Mouse (Mus musculus) gastrocnemius, postnatal 10 days (tissue): ENCODE data around the gene Gm29106. TPM values are rescaled to one million over a fixed set of nuclear protein-coding genes. Genes with fewer than 3 reads are reported as not detected.
"Not testable (repeated sequence)": the region's sequence is repeated elsewhere in the genome, so short reads cannot be mapped to it uniquely, and the experiment has no call there.

Experiments used
- DNase-seq: peaks from one replicate; pipeline ENCODE4 v3.0.0; 2021; ENCODE audit warnings: mixed read lengths
- long read RNA-seq, 2 experiments: library from polyadenylated mRNA; stranded (forward); transcript quantifications; one replicate each; pipeline ENCODE4 v2.0.0; 2021
- total RNA-seq, 2 experiments: library from RNA; stranded (reverse); gene quantifications; 2 replicates each; pipeline ENCODE4 v1.2.3; 2021

The Gm29106 gene
- not detected for total RNA-seq
- long read RNA-seq, experiment 1: 0 reads
- long read RNA-seq, experiment 2: 0 reads

DNA sequence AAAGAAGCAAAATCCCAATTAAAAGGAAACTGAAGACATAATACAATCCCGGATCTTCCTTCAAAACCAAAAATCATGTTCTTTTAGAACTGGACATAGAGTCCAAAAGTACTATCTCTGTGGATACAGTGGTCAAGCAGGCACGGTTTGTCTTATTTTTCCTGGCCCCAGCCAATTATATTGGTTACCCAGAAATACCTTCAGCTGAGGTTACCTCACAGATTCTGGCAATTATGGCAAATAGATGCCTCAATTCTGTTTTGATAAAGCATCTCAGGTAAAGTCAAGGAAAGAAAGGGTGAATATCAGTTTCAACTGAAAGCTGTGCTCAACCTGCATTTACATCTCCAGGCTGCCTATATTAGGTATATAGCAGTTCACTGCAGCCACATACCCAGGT is at the start of gene Gm29106:
Gene Gm29106, plus strand, starts transcription at position 301 of the 400 bp plus-strand sequence.
- DNase-seq: not testable (repeated sequence)

DNA sequence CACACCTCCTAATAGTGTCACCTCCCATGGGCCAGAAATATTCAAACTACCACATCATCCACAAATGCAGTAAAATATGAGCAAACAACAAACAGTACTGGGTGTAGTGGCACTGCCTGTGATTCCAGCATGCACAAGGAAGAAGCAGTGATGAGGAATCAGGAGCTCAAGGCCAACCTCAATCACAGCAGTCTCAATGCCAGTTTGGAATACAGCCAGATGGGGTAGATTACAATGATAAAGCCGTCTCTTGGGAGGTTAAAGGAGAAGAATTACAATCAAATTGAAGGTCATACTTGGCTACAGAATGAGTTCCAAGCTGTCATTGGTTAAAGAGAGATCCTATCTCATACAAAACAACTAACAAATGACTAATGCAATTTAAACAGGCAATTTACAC is 52.2 kb downstream of the Gm29106 start:
- DNase-seq: no peak

DNA sequence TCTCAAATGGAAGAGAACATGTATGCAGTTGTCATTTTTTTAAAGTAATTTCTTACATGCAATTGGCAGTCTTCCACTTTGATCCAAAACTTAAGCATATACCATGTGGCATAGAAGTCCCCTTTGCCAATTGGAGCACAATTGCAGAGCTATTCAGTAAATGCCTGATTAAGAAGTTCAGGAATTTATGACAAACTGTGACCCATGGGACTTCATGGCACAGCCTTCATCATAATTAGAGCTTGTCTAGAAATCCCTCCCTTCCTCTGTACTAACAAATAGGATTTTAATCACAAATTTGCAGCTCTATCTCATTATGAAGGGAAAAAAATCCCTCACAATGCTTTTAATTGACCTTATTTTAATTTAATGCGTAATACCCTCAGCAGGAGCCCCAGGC is 59.7 kb downstream of the Gm29106 start:
- DNase-seq: no peak

Other genes starting within 250 kb of the Gm29106 start
- gene Gm28168, start 248.5 kb upstream of the Gm29106 start, total RNA-seq: not detected
- not detected for gene Gm7145, start 210.6 kb upstream of the Gm29106 start, total RNA-seq
- 10 to 100 TPM; 68.5 to 72.0 TPM for gene Tsn, start 135.2 kb downstream of the Gm29106 start, total RNA-seq
- gene Nifk, start 145.3 kb downstream of the Gm29106 start, total RNA-seq: 10 to 100 TPM; 26.5 to 30.1 TPM
- 10 to 100 TPM; 78.7 to 90.1 TPM for gene Clasp1, start 212.5 kb downstream of the Gm29106 start, total RNA-seq